Mouse (Mus musculus) liver, embryonic 16.5 days (tissue): ENCODE results near the gene Enho. TPM values are rescaled to one million over a fixed set of nuclear protein-coding genes. Genes with fewer than 3 reads are reported as not detected.
A peak's percentile ranks its signal among the peaks of the same experiment; 100 is the strongest.

Experiments
- ATAC-seq: fragments of 200-750 bp; cut with Nextera tagmentation; 2 replicates; pipeline ENCODE4 v1.8.0; 2017; ENCODE audit warnings: low read depth, mild to moderate bottlenecking, moderate number of reproducible peaks, moderate library complexity
- H3K27ac ChIP-seq: fragments of 300-500 bp; sonication (generic); 2 replicates; pipeline ENCODE4 v1.5.1; 2014; ENCODE audit warnings: mild to moderate bottlenecking, low read length
- H3K27me3 ChIP-seq: fragments of 300-500 bp; sonication (generic); 2 replicates; pipeline ENCODE4 v1.6.1; 2014; ENCODE audit warnings: low read depth, low read length, mixed read lengths; ENCODE audit not compliant: control insufficient read depth, insufficient read depth
- H3K36me3 ChIP-seq: fragments of 300-500 bp; sonication (generic); 2 replicates; pipeline ENCODE4 v1.6.1; 2014; ENCODE audit warnings: mild to moderate bottlenecking; ENCODE audit not compliant: control insufficient read depth, insufficient read depth
- H3K4me1 ChIP-seq: fragments of 300-500 bp; sonication (generic); 2 replicates; pipeline ENCODE4 v1.6.1; 2014; ENCODE audit warnings: low read depth, low read length, mixed read lengths; ENCODE audit not compliant: control insufficient read depth
- H3K4me2 ChIP-seq: fragments of 300-500 bp; sonication (generic); 2 replicates; pipeline ENCODE4 v1.6.1; 2014; ENCODE audit warnings: low read depth, low read length, mixed read lengths
- H3K4me3 ChIP-seq: fragments of 300-500 bp; sonication (generic); 2 replicates; pipeline ENCODE4 v1.5.1; 2014; ENCODE audit warnings: low read depth, mild to moderate bottlenecking, low read length
- H3K9ac ChIP-seq: fragments of 300-500 bp; sonication (generic); 2 replicates; pipeline ENCODE4 v1.6.1; 2014; ENCODE audit warnings: low read depth, low read length
- H3K9me3 ChIP-seq: fragments of 300-500 bp; sonication (generic); replicated peaks from 2 replicates; pipeline ENCODE4 v1.6.1; 2016; ENCODE audit warnings: low read length; ENCODE audit not compliant: control insufficient read depth
- WGBS: fragments of 180-500 bp; shearing (Covaris S2); extraction: QIAGEN DNeasy Blood & Tissue Kit; methylation state at CpG from one replicate; pipeline ENCODE4 v1.1.7; 2014; ENCODE audit not compliant: insufficient replicate concordance; 5-methylcytosine and 5-hydroxymethylcytosine counted together
- polyA plus RNA-seq: library from polyadenylated mRNA; unstranded; fragments of >200 nt; fragmentation: Nextera tagmentation; extraction: Ambion mirVana; gene quantifications from 2 replicates; pipeline ENCODE4 v1.2.1, GENCODE M21; 2015

The Enho gene
- polyA plus RNA-seq, 1 experiment from 2014 or later: 4.5 TPM

GRCm38 (mm10) chr4:41666646-41667045 lies 26.5 kb upstream of the Enho start:
- no peak overlapping the region for H3K9ac ChIP-seq
- WGBS: 73% methylated on average over 11 of the region's 11 CpGs
- H3K4me3 ChIP-seq: no peak overlapping the region
- H3K4me1 ChIP-seq: no peaks in the 10 kb centered on the region
- ATAC-seq: no peak
- H3K9me3 ChIP-seq: no peaks in the 10 kb centered on the region
- no peaks in the 10 kb centered on the region; the same call in 1 of the 2 replicates for H3K27me3 ChIP-seq
- no peak overlapping the region for H3K27ac ChIP-seq
- H3K4me2 ChIP-seq: no peak overlapping the region
- H3K36me3 ChIP-seq: no peaks in the 10 kb centered on the region

- H3K27me3 ChIP-seq: no peaks in the 10 kb centered on the region; the same call in 1 of the 2 replicates
- no peaks in the 10 kb centered on the region; the same call in 1 of the 2 replicates for H3K4me1 ChIP-seq
- WGBS: 2% methylated on average over 7 of the region's 8 CpGs
- no peaks in the 10 kb centered on the region for H3K36me3 ChIP-seq
- H3K4me2 ChIP-seq: no peak overlapping the region
- H3K9me3 ChIP-seq: no peaks in the 10 kb centered on the region
- no peak for ATAC-seq
- H3K27ac ChIP-seq: no peak overlapping the region
- no peak overlapping the region for H3K4me3 ChIP-seq
- H3K9ac ChIP-seq: no peak overlapping the region
Observed at GRCm38 (mm10) chr4:41665009-41665675, 25.0 kb upstream of the Enho start.

- WGBS: 15% methylated on average over 7 of the region's 7 CpGs
- no peaks in the 10 kb centered on the region; the same call in 1 of the 2 replicates for H3K27me3 ChIP-seq
- H3K4me2 ChIP-seq: no peak overlapping the region
- H3K9me3 ChIP-seq: no peaks in the 10 kb centered on the region
- no peaks in the 10 kb centered on the region for H3K36me3 ChIP-seq
- no peak overlapping the region for H3K27ac ChIP-seq
- H3K4me1 ChIP-seq: no peaks in the 10 kb centered on the region; the same call in 1 of the 2 replicates
- no peak overlapping the region for H3K4me3 ChIP-seq
- no peak overlapping the region for H3K9ac ChIP-seq
- no peak for ATAC-seq
Observed at GRCm38 (mm10) chr4:41664533-41664932, 24.4 kb upstream of the Enho start.

GRCm38 (mm10) chr4:41663614-41664013 lies 23.5 kb upstream of the Enho start:
- no peak overlapping the region for H3K4me3 ChIP-seq
- H3K4me2 ChIP-seq: no peak overlapping the region
- H3K9ac ChIP-seq: no peak overlapping the region
- no peak for ATAC-seq
- 39% methylated on average over 9 of the region's 9 CpGs for WGBS
- H3K36me3 ChIP-seq: no peaks in the 10 kb centered on the region
- H3K27me3 ChIP-seq: no peaks in the 10 kb centered on the region; the same call in 1 of the 2 replicates
- H3K9me3 ChIP-seq: no peaks in the 10 kb centered on the region
- no peaks in the 10 kb centered on the region; the same call in 1 of the 2 replicates for H3K4me1 ChIP-seq
- H3K27ac ChIP-seq: no peak overlapping the region

GRCm38 (mm10) chr4:41662723-41663122 lies 22.6 kb upstream of the Enho start:
- Histone ChIP-seq H3K4me3 (no peak overlapping the region), H3K9ac (no peak overlapping the region), H3K9me3 (no peaks in the 10 kb centered on the region), H3K27me3 (peaks cover 3% of the 10 kb centered on the region), H3K36me3 (no peaks in the 10 kb centered on the region), H3K4me1 (no peaks in the 10 kb centered on the region; the same call in 1 of the 2 replicates), H3K27ac (no peak overlapping the region), H3K4me2 (no peak overlapping the region)
- 41% methylated on average over 11 of the region's 11 CpGs for WGBS
- ATAC-seq: no peak

GRCm38 (mm10) chr4:41660851-41661430 lies 20.8 kb upstream of the Enho start:
- ATAC-seq: peak; percentile 63
- Histone ChIP-seq H3K4me2 (no peak overlapping the region), H3K27me3 (peaks cover 3% of the 10 kb centered on the region; the same call in 1 of the 2 replicates), H3K4me1 (no peaks in the 10 kb centered on the region; the same call in 1 of the 2 replicates), H3K9me3 (no peaks in the 10 kb centered on the region), H3K9ac (no peak overlapping the region), H3K36me3 (no peaks in the 10 kb centered on the region), H3K27ac (no peak overlapping the region), H3K4me3 (no peak overlapping the region)
- 52% methylated on average over 11 of the region's 11 CpGs for WGBS

GRCm38 (mm10) chr4:41659556-41659955 lies 19.4 kb upstream of the Enho start:
- H3K9me3 ChIP-seq: no peaks in the 10 kb centered on the region
- H3K36me3 ChIP-seq: no peaks in the 10 kb centered on the region
- no peak overlapping the region for H3K4me3 ChIP-seq
- no peaks in the 10 kb centered on the region; the same call in 1 of the 2 replicates for H3K4me1 ChIP-seq
- peaks cover 3% of the 10 kb centered on the region; the same call in 1 of the 2 replicates for H3K27me3 ChIP-seq
- ATAC-seq: no peak
- H3K27ac ChIP-seq: no peak overlapping the region
- no peak overlapping the region for H3K9ac ChIP-seq
- WGBS: 59% methylated on average over 9 of the region's 13 CpGs
- no peak overlapping the region for H3K4me2 ChIP-seq

- Histone ChIP-seq H3K27ac (no peak overlapping the region), H3K4me3 (no peak overlapping the region), H3K9ac (no peak overlapping the region), H3K4me2 (no peak overlapping the region), H3K9me3 (no peaks in the 10 kb centered on the region), H3K36me3 (no peaks in the 10 kb centered on the region), H3K4me1 (no peaks in the 10 kb centered on the region; the same call in 1 of the 2 replicates), H3K27me3 (peaks cover 3% of the 10 kb centered on the region; the same call in 1 of the 2 replicates)
- 0 out of 2 replicates have a peak, but pooled peaks have one; percentile 19 for ATAC-seq
- WGBS: 15% methylated on average over 24 of the region's 25 CpGs
Observed at GRCm38 (mm10) chr4:41658566-41659384, 18.7 kb upstream of the Enho start.
